Mouse (Mus musculus) erythroblast, adult 5-6 weeks (primary cell): ENCODE results near the gene Serpinf1. TPM values are rescaled to one million over a fixed set of nuclear protein-coding genes. Genes with fewer than 3 reads are reported as not detected.
A peak's percentile ranks its signal among the peaks of the same experiment; 100 is the strongest.

Experiments used
- ATAC-seq: replicated peaks from 2 replicates; pipeline ENCODE4 v1.8.0; 2016; ENCODE audit warnings: moderate number of reproducible peaks, mild to moderate bottlenecking, moderate TSS enrichment, inconsistent platforms; ENCODE audit not compliant: poor library complexity, low FRiP score, severe bottlenecking
- total RNA-seq, 2 experiments: library from RNA; stranded (forward) in 1 of 2; stranded (reverse) in 1 of 2; fragments of 150-400 nt in 1 of 2; fragments of 200-764, 138-1000 nt in 1 of 2; gene quantifications; 2 replicates each; pipeline versions ENCODE4 v1.2.3 to v1.2.4; 2015 to 2017; ENCODE audit warnings: low replicate concordance in 2 of 2

Serpinf1 gene
- total RNA-seq (2015; ENCODE audit: low replicate concordance) (3.8 and 10.4 TPM in 2 replicates), total RNA-seq (2017; ENCODE audit: low replicate concordance) (3.7 and 4.9 TPM in 2 replicates)

- ATAC-seq = no peak
Measured at GRCm38 (mm10) chr11:75422013-75422792, at the start of gene Serpinf1. Gene Serpinf1, minus strand, starts transcription at chr11:75422701.

DNA sequence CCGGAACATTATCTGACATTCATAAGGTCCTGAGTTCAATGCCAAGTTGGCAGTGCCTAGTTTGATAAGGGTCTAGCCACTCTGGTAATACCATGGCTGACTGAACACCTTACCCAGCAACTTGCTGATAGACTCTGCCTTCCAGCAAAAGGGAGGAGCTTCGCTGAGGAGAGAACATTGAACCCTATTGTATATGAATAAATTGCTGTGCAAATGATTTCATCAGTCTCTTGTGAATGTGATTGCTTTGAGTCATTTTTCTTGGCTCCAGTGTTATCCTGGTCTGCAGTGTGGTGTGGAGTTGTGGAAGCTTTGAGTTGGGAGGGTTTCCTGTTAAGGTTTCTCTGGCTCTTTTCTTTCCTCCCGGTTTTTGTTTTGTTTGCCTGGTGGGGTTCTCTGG, 48.2 kb upstream of the Serpinf1 start:
- ATAC-seq = no peak

GRCm38 (mm10) chr11:75469261-75469660, 46.8 kb upstream of the Serpinf1 start:
- ATAC-seq = no peak

DNA sequence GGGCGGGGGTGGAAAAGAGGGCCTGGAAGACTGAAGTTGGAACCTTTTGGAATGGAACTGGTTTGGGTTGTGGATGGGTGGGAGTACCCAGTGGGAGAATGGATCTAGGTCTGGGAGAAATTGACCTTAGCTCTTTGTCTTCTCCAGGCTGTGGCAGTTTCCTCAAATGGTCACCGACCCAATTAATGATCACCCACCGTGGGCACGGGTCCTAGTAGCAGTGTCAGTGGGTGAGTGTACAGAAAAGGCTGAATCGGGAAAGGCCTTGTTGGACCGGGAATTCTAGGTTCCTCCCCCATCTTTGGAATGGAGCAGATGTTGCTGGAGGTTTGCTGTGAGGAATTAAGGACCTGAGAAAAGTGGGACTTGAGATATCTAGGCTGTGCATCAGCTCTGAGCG, 45.9 kb upstream of the Serpinf1 start:
- ATAC-seq = no peak

- ATAC-seq = peak; percentile 77
Measured at GRCm38 (mm10) chr11:75467512-75468215, 45.2 kb upstream of the Serpinf1 start.

GRCm38 (mm10) chr11:75466731-75467505, 44.4 kb upstream of the Serpinf1 start:
- ATAC-seq = no peak

- no peak for ATAC-seq
Measured at GRCm38 (mm10) chr11:75465051-75465450, 42.5 kb upstream of the Serpinf1 start.

GRCm38 (mm10) chr11:75464417-75464816, 41.9 kb upstream of the Serpinf1 start:
- ATAC-seq = no peak

GRCm38 (mm10) chr11:75463624-75464023, 41.1 kb upstream of the Serpinf1 start:
- no peak for ATAC-seq

GRCm38 (mm10) chr11:75462865-75463336, 40.4 kb upstream of the Serpinf1 start:
- peak; percentile 35 for ATAC-seq

DNA sequence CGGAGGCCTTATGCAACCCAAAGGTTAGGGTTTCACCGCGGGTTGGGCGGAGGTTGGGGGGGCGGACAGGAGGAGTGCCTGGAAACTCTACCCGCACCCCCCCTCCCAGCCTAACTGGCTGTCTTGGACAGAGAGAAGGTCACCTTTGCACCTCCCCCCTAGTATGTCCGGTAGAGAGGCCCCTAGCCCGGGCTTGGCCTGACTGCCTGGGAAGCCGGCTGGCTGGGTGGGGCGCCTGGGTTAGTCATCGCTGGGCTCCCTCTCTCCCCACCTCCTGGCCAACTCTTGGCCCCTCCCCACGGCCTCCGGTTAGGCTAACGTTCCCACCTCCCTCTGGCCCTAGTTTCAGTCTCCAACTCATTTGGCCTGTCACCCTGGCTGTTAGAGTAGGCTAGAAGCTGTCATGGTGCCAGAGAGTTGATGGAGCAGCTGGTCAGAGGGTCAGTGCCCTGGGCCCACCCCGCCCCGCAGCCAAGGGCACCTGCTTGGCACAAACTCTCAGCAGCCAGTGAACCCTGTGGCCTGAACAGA, 39.8 kb upstream of the Serpinf1 start:
- ATAC-seq = peak; percentile 48

GRCm38 (mm10) chr11:75461743-75462252, 39.3 kb upstream of the Serpinf1 start:
- ATAC-seq = no peak

- ATAC-seq = peak; percentile 71
Measured at GRCm38 (mm10) chr11:75460844-75461742, 38.6 kb upstream of the Serpinf1 start, which contains the start of gene Tlcd2. Gene Tlcd2, plus strand, starts transcription at chr11:75461715.

- ATAC-seq = peak; percentile 60
Measured at GRCm38 (mm10) chr11:75460103-75460843, 37.8 kb upstream of the Serpinf1 start.

- ATAC-seq = no peak
Measured at GRCm38 (mm10) chr11:75459751-75460102, 37.2 kb upstream of the Serpinf1 start.

DNA sequence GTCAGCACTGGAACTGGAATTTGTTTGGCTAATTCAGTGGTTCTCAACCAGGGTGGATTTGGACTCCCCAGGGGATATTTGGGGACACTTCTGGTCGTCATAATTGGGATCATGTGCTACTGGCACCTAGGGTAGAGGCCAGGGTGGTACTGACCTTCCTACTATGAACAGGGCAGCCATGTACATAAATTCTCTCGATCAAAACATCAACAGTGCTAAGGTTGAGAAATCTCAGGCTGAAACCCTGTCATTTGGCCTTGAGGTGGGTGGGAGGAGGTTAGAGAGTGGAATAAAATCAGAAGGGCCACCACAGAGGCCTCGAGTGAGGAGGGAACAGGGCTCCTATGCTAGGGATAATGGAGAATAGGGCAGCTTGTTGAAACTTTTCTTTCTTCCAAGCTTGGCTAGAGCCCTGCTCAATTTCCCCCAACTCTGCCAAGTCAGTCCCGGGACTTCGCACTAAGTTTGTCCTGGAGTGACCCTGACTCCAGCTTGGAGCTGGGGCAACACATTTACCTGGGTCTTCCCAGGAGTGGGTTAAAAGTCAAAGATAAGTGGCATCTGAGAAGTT, 36.7 kb upstream of the Serpinf1 start:
- no peak for ATAC-seq

- no peak for ATAC-seq
Measured at GRCm38 (mm10) chr11:75458628-75459041, 36.1 kb upstream of the Serpinf1 start.

DNA sequence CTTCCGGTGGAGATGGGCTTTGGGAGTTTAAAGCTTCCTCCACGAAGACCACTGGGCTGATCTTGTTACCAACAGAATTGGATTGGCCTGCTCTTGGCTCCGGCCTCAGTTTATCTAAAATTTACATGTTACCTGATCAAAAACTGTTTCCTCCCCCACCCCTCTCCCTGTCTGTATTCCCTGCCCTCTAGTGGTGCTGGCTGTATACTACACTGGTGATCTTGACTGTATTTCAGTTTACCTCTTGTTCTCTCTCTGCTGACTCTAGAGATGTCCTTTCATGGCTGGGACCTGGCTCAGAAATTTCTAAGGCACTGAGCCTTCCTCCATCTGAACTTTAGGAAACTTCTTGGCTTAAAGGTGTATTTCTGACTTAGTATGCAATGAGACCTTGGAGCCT, 35.7 kb upstream of the Serpinf1 start:
- ATAC-seq = no peak
